Mouse (Mus musculus) right cerebral cortex, postnatal 10 days (tissue): Measurements from ENCODE around the gene Zfp276.
"Not testable (repeated sequence)": the region's sequence is repeated elsewhere in the genome, so short reads cannot be mapped to it uniquely, and the experiment has no call there.

ENCODE experiments used
- DNase-seq, 2 experiments: peaks; one replicate each; pipeline ENCODE4 v3.0.0; 2021; ENCODE audit warnings: low spot score in 2 of 2

Gene Zfp276

DNA sequence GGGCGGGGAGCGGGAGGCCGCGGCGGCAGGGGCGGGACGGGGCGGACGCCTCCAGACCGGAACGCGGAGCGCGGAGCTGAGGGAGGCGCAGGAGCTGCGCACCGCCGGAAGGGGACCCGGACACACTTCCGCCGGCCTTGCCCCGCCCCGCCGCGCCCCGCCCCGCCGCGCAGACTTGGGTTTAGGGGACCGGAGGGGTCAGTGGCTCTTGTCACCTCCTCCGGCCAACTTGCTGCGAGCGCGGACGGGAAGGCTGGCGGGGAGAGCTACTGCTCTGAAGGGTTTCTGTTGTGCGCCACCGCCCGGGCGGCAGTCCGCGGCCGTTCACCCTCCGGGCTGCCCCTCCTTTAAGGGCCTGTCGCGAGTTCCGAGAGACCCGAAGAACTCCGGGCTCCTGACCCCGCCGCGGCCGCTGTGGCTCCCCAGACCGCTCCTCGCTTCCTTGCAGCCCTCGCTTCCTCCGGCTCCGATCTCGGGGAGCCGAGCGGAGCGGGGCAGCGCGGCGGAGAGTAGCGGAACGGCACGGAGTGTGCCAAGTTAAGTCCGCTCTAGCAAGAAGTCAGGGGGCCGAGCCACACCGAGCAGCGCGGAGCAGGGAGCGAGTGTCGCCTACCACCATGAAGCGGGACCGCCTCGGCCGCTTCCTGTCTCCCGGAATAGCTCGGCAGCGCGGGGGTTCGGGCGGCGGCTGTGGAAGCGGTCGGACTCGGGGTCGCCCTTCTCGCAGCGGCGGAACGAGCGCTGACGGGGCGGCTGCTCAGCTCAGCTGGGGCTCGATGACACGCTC, at the start of gene Zfp276, which contains the start of gene Vps9d1:
TSS of gene Zfp276 (plus strand) at position 97 of the 787 bp plus-strand sequence.
TSS of gene Vps9d1 (minus strand) at position 250 of the 787 bp plus-strand sequence.
- peak; percentile 84 to 92 for DNase-seq

DNA sequence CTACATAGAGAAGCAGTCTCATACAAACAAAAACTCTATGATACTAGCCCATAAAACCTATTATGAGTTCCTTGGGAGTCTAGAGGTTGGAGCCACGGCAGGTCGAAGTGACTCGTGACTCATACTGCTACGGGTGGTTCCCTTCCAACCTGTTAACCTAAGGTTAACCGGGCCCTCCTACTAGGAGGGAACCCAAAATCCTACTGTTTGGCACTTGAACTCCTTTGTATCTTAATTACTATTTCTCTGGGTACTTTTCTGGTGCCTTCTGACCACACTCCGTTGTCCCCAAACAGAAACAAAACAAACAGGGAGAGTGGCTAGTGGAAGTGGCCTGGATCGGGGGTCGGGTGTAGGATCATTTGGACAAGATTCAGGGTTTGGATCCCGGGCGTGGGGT, 42.1 kb upstream of the Zfp276 start:
- DNase-seq = no peak

DNA sequence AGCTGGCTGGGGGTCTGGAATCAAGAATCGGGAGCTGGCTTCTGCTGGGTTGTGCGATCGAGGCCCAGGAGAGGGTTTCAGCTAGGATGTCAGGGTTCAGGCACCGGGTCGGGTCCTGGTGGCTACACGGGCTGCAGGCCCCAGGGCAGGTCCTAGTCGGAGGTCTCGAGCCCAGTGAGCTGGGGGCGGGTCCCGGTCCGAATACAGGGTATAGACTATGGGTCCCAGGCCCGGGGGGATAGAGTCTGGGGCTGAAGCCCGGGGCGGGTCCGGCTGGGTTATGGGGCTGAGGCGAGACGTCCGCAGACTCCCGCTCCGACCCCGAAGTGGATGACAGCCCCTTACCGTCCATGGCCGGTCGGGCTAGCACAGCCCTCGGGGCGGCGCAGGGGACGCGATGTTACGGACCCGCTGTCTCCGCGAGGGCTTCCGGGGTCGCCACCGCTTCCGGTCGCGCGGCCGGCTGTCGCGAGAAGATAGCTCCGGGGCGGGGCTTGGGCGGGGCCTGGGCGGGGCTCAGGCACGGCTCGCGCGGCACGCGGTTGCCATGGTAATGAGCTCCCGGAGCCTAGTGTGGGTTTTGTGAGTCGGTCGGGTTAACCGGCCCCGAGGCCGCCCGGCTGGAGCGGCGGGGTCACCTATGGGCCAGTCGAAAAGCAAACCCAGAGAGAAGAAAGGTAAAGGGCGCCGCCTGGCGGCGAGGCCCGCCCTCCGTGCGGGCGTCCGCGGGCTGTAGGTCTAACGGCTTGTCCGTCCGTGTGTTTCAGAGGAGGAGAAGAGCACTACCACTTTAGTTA, 41.5 kb upstream of the Zfp276 start, which contains the start of the genes Chmp1a and Spata33:
TSS of gene Chmp1a (minus strand) at position 443 of the 797 bp plus-strand sequence.
TSS of gene Spata33 (plus strand) at position 512 of the 797 bp plus-strand sequence.
- DNase-seq = peak; percentile 93 to 95

DNA sequence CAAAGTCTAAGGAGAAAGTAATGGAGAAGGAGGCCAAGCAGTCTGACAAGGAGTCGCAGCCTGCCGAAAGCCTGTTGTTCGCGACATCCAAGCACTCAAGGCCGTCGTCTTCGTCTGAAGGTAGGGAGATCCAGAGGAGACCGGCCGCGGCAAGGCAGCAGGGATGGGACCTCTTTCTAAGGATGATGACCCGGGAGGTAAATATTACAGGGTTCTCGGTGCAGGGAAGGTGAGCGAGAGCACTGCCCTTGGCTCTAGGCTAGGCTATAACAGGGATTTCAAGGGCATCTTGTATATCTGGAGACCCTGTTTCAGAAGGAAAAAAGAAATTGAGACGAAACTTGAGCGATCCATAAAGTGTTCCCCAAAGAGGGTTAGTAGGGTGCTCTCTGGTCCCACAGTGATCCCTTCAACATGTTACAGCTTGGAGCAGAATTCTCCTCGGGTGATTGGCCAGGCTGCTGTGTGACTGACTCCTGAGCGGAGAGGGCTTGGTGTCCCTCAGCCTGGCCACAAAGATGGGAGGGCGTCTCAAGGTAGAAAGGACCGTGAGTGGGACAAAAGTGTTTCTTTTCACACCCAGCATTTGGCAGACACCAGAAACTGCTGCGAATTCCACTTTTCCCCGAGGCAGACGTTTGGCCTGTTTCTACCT, 40.8 kb upstream of the Zfp276 start:
- DNase-seq = no peak

DNA sequence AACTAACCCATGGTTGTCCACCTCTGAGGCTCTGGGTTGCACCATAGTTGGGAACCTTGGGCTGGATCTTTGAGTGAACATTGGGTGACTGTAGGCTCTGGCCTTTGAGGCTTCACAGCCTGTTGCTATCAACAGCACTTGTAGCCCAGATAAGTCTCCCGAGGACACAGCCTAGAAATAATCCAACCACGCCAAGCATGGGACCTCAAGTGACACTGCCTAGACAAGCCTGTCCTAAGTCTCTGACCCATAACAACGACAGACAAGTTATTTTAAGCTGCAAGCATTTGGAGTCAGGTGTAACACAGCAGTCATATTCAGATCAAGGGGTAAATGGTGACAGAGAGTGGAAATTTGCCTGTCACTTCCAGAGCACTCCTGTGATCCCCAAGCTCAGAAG, 38.6 kb upstream of the Zfp276 start:
- DNase-seq = no peak

DNA sequence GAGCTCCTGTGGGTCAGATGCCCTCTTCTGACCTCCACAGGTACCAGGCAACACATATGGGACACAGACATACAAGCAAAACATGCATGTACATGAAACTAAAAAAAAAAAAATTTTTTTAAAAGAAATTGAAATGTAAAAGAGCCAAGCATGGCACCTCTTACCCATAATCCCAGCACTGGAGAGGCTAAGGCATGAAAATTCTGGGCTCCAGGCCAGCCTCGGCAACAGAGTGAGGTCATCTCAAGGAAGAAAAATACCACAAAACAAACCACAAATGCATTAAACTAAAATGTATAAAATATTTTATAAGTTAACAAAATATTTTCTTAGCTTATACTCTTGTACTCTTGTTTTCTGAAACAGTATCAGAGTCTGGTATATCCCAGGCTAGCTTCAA, 33.1 kb upstream of the Zfp276 start:
- DNase-seq = no peak

DNA sequence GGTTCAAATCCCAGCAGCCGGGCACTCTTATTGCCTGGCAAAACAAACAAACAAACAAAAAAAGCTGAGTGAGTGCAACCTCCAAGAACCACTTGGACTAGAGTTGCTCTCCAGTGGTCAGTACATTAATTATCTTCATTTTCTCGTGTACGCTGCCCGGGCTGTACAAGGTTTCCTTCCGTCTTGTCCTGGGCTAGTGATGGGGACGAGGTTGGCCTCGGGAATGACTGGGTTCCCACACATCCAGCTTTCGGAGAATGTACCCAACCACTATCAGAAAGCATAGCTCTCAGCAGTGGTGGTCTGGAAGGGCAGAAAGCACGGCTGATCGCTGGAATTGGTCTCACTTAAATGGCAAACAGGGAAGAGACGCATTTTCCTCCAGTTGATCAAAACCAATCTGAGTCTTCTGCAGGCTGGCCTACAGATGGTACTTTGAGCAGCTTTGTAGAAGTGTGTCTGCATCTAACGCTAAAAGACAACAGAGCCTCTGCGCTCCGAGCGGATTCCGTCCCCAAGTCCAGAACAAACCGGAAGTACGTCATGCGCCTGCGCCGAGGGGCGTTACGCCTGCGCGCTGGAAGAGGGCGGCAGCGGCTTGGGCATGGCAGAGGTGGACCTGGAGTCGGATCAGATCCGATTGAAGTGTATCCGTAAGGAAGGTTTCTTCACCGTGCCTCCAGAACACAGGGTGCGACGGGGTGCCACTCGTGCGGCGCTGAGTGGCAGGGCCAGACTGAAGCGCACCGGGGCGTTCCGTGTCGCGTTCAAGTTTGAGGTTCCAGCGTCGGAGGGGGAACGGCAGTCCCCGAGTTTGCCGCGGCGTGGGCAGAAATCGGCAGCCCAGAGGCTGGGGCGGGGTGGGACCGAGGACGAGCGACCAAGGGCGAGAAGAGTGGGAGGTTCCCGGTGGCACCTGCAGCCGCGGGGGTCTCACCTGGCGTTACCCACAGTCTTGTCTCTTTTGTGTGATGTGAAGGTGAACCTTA, 29.4 kb upstream of the Zfp276 start, which contains the start of gene Cdk10:
TSS of gene Cdk10 (plus strand) at position 565 of the 989 bp plus-strand sequence.
- DNase-seq = peak; percentile 94 to 95

DNA sequence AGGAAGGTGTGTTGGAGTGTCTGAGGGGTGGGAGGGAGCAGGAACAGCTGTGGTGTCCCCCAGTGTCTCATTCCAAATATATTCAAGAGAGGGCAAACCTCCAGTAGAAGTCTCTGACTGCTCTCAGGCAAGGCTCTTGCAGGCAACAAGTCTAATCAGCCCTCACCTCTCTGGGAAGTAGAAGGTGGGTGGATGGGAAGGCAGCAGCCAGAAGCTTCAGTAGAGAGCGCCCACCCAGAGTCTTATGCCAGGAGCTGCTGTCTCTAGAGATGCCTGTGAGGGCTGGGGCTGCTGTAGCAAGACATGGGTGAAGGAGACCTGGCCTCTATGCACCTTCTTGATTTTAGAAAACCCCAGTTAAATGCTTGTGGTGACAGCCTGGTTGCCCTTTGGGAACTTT, 25.6 kb upstream of the Zfp276 start:
- DNase-seq = no peak

DNA sequence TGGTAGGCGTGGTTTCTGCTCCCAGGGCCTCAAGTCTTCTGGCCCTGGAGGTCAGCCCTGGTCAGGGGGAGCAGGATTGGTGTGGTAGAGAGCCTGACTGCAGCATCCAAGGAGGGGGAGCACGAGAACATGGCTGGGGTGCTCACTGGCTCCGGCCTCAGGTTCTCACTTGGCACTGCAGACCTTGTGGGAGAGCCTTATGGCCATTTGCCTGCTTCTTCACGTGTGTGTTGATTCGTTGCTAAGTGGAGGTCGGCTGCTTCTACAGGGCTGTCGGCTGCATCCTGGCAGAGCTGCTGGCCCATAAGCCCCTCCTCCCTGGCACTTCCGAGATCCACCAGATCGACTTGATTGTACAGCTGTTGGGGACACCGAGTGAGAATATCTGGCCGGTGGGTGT, 23.7 kb upstream of the Zfp276 start:
- DNase-seq = not testable (repeated sequence)

DNA sequence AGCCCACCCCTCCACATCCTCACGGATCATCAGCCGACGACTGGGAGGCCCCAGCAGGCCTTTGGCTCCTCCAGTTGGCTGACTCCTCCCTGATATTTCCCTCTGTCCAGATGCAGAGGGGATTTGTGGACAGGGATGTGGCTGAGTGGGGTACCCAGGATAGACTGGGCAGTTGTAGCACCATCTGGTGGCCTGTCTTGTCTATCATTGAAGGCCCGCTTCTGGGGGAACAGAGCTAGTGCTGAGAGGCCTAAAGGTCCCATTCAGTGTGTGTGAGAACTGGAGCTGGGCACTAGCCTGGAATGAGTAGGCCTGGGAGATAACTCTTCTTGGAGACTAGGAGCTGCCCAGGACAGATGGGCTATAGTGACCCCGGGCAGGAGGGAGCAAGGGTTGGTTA, 22.3 kb upstream of the Zfp276 start:
- DNase-seq = no peak

DNA sequence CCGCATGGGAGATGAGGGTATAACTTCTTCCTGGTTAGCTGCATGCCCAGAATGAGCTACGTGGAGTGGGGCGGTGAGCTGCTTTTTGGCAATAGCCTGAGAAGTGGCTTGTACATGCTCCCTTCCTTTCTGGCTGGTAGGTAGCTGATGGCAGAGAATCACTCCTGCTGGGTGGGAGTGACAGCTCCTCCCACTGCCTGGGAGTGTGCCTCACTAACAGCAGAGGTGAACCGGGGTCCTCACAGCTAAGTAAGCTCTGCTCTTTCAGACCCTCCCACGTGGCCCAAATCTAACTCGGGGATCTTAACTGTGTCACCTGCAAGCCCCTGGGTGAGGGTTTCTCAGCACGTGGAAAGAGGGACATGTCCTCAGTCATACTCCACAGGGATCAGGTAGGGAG, 21.4 kb upstream of the Zfp276 start:
- no peak for DNase-seq

DNA sequence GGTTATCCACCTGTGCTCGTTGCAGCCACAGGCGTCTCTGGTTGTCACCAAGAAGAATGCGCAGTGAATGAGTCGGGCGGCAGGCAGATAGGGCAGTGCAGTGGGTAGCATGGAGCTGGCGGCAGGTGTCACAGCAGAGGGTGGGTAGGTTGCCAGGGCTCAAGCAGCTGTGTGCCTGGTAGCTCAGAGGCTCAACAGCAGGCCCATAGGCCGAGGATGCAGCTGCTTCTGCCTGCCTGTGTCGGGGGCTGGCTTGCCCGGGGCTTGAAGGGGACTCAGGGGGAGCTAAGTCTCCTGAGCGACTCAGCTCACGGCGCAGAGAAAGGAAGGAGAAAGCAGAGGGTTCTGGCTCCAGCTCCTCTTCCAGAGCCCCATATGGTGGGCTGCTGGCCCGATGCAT, 20.7 kb upstream of the Zfp276 start:
- DNase-seq = no peak

DNA sequence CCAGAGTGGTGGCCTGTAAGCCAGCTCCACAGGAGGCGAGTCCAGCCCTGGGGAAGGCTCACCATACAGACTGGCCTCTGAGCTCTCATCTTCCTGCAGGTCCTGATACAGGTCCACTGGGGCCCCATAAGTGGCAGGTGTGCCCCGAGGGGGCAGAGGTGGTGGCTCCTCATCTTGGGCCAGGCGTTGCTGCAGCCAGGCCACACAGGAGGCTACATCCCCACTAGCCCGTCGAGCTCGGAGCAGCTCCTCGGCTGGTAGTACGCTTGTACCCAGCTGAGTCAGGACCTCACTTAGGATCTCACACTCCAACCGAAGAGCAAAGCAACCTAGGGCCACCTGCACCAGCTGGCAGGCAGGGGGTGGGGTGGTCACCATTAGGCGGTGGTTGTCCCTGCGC, 20.2 kb upstream of the Zfp276 start:
- DNase-seq = no peak

DNA sequence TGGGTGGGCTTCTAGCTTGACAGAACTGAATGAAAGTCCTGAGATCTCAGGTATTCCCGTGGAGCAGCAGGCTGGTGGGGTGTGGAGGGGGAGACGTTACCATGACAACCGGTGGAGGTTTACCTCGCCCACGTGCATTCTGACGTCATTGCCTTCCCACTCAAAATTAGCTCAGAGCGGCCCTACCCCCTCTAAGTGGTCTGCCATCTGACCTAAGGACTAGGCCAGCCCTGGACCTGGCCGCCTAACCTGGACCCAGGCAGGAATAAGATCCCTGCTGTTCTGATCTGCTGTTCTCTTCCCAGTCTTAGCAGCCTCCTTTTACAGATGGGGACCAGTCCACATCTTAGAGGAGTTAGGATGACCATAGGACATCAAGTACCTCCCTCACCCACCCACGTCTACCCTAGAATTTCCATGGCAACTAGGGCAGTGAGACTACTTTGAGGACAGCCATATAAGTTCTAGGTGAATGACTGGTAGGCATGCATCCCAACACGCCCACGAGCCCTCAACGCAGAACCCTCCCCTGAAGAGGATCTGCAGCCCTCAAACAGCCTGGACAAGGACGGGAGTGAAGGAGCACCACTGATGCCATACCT, 19.0 kb upstream of the Zfp276 start:
- peak; percentile 88 to 93 for DNase-seq

DNA sequence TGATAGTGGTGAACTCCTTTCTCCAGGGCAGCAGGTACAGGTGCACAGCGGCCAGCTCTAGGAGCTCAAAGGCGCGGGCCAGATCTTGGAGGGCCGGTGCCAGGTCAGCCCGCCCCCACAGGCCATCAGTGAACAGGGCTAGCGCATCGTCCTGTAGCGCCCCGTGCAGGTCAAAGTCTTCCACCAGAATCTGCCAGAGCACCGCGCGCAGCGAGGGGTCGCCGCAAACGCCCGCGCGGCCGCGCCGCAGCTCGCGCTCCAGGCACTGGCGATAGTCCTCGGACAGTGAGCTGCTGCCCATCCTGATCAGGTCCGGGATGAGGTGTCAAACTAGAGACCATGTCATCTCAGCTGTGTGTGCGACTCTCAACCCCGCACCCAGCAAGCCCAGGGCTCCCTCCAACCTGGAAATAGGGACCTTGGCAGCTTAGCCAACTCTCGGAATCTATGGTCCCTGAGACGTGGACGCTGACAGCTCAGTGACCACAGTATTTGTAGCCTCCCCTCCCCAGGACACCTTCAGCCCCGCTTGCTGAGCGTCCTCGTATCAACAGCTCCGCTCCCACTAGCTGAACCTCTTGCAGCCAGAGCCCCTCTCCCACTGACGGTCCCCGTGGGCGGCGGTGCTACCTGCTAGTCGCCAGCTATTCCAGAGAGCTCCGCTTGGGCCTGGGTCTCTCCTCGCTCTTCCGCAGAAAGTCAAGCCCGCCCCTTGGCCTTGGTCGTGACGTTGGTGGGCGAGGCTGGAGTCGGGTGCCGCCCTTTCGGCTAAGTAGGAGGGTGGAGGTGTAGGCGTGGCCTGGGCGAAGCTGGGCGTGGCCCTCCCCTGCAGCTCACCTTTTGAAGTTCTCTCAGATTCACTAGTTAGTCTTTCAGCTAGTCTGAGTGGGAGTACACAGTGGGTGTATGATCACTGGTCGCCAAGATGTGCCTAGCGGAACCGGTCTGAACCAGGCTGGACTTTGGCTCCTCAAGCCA, 18.2 kb upstream of the Zfp276 start, which contains the start of gene Spata2l:
TSS of gene Spata2l (minus strand) at position 714 of the 978 bp plus-strand sequence.
- peak; percentile 92 for DNase-seq

DNA sequence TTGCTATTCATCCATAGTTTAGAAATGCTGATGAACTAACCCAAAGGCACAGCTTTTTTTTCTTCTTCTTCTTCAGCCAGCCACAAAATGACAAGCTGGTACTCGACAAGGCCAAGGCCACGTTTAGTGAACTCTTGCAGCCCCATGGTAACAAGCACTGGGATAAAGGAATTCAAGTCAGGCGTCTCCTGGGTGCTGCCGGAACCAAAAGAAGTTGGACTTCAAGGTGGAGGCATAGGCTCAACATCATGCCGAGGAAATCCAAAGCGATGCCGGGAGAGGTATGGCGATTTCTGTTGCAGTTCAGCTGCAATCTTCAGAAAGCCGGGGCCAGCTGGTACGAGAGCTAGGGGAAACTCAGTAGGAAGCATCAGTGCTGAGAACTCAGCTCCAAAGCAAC, 14.6 kb upstream of the Zfp276 start:
- DNase-seq = no peak

DNA sequence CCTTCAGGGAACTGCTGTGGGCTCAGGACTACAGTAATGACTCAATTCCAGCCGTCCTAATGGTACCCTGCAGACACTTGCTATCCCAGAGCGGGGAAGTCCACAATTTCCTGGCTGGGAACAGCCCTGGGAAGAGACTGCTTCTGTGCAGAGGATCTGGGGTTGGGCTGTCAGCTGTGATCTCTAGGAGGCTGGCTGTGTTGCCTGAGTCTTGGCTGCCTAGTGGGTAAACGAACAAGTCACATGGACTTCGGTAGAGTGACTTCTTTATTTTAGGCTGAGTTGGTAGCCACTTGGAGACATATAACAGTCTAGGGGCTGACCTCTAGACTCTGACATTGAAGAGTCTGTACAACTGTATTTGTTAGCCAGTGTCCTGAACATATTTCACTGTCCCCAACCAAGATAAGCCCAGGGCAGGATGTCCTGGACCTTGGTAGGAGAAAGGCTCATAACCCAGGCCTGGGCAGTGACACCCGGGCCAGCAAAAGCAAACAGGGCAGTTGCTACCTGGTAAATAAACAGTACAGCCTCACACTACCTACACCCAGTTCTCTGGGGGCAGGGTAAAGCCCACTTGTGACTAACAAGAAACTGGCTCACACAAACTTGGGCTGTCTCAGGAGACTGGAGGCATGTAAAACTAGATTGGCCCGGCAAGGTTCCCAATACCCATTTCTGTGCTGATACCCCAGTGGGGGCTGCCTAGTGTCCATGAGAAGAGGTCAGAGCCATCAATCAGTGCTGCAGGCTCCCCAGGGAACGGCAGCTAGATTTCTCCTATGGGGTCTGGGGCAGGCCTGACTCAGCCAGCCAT, 11.7 kb upstream of the Zfp276 start:
- DNase-seq = no peak

DNA sequence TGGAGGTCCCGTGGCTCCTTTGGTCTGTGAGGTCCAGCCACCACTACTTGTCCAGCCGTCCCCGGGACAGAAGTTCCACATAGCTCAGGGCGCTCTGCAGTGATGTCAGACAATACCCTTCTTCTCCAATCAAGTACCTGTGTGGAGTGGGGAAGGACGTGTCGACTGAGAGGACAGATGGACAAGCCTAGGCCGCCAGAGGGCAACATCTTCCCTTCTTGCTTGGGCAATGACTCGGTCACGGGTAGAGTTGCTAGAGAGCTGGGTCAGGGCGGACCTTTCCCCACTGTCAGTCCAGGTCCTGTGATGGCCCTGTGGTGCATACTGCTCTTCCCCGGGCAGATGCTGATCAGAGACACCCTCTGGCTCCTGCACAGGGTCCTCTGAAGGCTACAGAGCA, 10.9 kb upstream of the Zfp276 start:
- DNase-seq = no peak
